Mouse (Mus musculus) liver, adult 2 months (tissue): ENCODE data around the gene Gm13697. TPM values are rescaled to one million over a fixed set of nuclear protein-coding genes. Genes with fewer than 3 reads are reported as not detected.
"Not testable (repeated sequence)": the region's sequence is repeated elsewhere in the genome, so short reads cannot be mapped to it uniquely, and the experiment has no call there.

Experiments used
- DNase-seq: peaks from one replicate; pipeline ENCODE4 v3.0.0-alpha.2; 2011; ENCODE audit warnings: low read depth, low spot score; ENCODE audit errors: extremely low read depth
- H3K27ac ChIP-seq: fragments of 200-500 bp; replicated peaks from 2 replicates; pipeline ENCODE4 v1.5.1; 2012; ENCODE audit warnings: low read depth, mild to moderate bottlenecking, control low read depth, inconsistent platforms, low read length; ENCODE audit not compliant: insufficient read depth
- H3K27me3 ChIP-seq: fragments of 200-500 bp; 2 replicates; pipeline ENCODE4 v1.6.1; 2012; ENCODE audit warnings: mild to moderate bottlenecking, moderate library complexity, low read length, inconsistent platforms; ENCODE audit not compliant: control insufficient read depth, insufficient read depth
- H3K36me3 ChIP-seq: fragments of 200-500 bp; 2 replicates; pipeline ENCODE4 v1.6.1; 2012; ENCODE audit warnings: low read length, inconsistent platforms; ENCODE audit not compliant: control insufficient read depth, insufficient read depth
- H3K4me1 ChIP-seq: fragments of 200-500 bp; 2 replicates; pipeline ENCODE4 v1.6.1; 2011; ENCODE audit warnings: low read length; ENCODE audit not compliant: control insufficient read depth, insufficient read depth
- H3K4me3 ChIP-seq: fragments of 200-500 bp; 2 replicates; pipeline ENCODE4 v1.5.1; 2011; ENCODE audit warnings: low read depth, mild to moderate bottlenecking, control low read depth, low read length, moderate library complexity; ENCODE audit not compliant: insufficient read depth
- H3K79me2 ChIP-seq: fragments of 200-500 bp; 2 replicates; pipeline ENCODE4 v1.6.1; 2012; ENCODE audit warnings: inconsistent platforms, mild to moderate bottlenecking, low read length, moderate library complexity; ENCODE audit not compliant: control insufficient read depth, insufficient read depth
- H3K9ac ChIP-seq: fragments of 200-500 bp; 2 replicates; pipeline ENCODE4 v1.6.1; 2012; ENCODE audit warnings: low read depth, mild to moderate bottlenecking, control low read depth, inconsistent platforms, low read length
- CTCF ChIP-seq: fragments of 200-500 bp; IDR thresholded peaks from 2 replicates; pipeline ENCODE4 v1.5.1; 2011; ENCODE audit warnings: low read depth, low read length, control low read depth
- POLR2A ChIP-seq: fragments of 200-500 bp; IDR thresholded peaks from 2 replicates; pipeline ENCODE4 v1.6.1; 2011; ENCODE audit warnings: low read length, control low read depth; ENCODE audit not compliant: insufficient read depth; ENCODE audit errors: extremely low read depth
- WGBS: fragments of 180-500 bp; shearing (Covaris S2); methylation state at CpG from one replicate; pipeline ENCODE4 v1.1.7; 2018; 5-methylcytosine and 5-hydroxymethylcytosine counted together
- polyA plus RNA-seq: library from polyadenylated mRNA; depleted of rRNA; stranded (reverse); fragments of >200 nt; gene quantifications from 2 replicates; pipeline ENCODE4 v1.2.3, GENCODE M21; 2012
- total RNA-seq: library from RNA; depleted of rRNA; stranded (reverse); fragments of >200 nt; gene quantifications from 2 replicates; pipeline ENCODE4 v1.2.3, GENCODE M21; 2014

Gene Gm13697
- total and polyA plus RNA-seq, 2 experiments, result not detected

- WGBS, result no CpG with 5 or more reads among the region's 6 CpGs
- not testable (repeated sequence) for H3K36me3 ChIP-seq
These were observed 5.7 kb downstream of the Gm13697 start, which contains the start of gene Gm13691 for GRCm38 (mm10) chr2:83990253-83990652. Gene Gm13691, plus strand, starts transcription at chr2:83990553.

DNA sequence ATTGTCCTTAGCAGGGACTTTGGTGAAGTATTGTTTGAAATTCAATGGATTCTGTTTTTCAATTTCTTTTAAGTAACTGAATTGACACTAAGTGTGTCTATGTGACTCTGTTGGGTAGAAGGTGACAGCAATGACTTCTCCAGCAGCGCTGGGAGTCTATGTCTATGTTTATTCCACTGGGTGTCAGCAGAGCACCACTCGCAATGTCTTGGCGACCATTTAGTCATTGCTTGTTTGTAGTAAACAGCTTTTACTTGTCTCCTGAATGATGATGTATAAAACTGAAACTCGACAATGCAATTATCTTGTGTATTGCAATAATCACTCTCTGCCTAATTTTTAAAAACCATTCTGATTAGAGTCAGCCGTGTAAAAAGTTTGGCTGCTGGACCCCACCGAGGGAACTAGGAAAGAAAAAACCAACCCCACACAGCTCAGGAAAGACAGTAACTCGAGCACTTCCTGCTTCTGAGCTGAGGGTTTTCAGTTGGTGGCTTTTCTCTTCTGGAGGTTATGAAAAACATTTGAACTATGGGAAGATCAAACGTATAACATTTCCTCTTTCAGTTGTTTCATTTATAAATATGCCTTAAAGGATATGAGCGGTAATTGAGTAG lies 9.2 kb downstream of the Gm13697 start:
- 58% methylated on average over 8 of the region's 9 CpGs for WGBS
- not testable (repeated sequence) for DNase-seq, H3K9ac ChIP-seq, H3K4me1 ChIP-seq, H3K36me3 ChIP-seq, H3K27ac ChIP-seq, H3K79me2 ChIP-seq, H3K27me3 ChIP-seq, H3K4me3 ChIP-seq

More at GRCm38 (mm10) chr2:83990253-83990652, 5.7 kb downstream of the Gm13697 start, which contains the start of gene Gm13691:
- H3K27ac ChIP-seq, H3K4me1 ChIP-seq, H3K79me2 ChIP-seq, H3K27me3 ChIP-seq, H3K9ac ChIP-seq, H3K4me3 ChIP-seq, DNase-seq: not testable (repeated sequence)

DNA sequence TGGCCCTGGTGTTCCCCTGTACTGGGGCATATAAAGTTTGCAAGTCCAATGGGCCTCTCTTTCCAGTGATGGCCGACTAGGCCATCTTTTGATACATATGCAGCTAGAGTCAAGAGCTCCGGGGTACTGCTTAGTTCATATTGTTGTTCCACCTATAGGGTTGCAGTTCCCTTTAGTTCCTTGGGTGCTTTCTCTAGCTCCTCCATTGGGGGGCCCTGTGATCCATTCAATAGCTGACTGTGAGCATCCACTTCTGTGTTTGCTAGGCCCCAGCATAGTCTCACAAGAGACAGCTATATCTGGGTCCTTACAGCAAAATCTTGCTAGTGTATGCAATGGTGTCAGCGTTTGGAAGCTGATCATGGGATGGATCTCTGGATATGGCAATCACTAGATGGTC lies 10.0 kb downstream of the Gm13697 start:
- not testable (repeated sequence) for DNase-seq, H3K4me3 ChIP-seq, H3K79me2 ChIP-seq, H3K36me3 ChIP-seq, H3K9ac ChIP-seq, H3K27me3 ChIP-seq, H3K4me1 ChIP-seq, H3K27ac ChIP-seq
- 92% methylated on average over 2 of the region's 3 CpGs for WGBS

- no peak overlapping the region for H3K9ac ChIP-seq
These were observed 24.4 kb downstream of the Gm13697 start for GRCm38 (mm10) chr2:84008913-84009312.

GRCm38 (mm10) chr2:84009818-84010217 lies 25.3 kb downstream of the Gm13697 start:
- Histone ChIP-seq H3K4me1 (no peaks in the 10 kb centered on the region), H3K9ac (no peak overlapping the region), H3K79me2 (no peaks in the 10 kb centered on the region), H3K36me3 (no peaks in the 10 kb centered on the region), H3K4me3 (no peak overlapping the region), H3K27me3 (no peaks in the 10 kb centered on the region), H3K27ac (no peak overlapping the region)
- TF ChIP-seq CTCF (no peak), POLR2A (no peak)
- DNase-seq, result no peak
- 57% methylated on average over 3 of the region's 3 CpGs for WGBS

More at GRCm38 (mm10) chr2:84008913-84009312, 24.4 kb downstream of the Gm13697 start:
- Histone ChIP-seq H3K4me1 (no peaks in the 10 kb centered on the region), H3K27ac (no peak overlapping the region), H3K4me3 (no peak overlapping the region), H3K79me2 (no peaks in the 10 kb centered on the region), H3K27me3 (no peaks in the 10 kb centered on the region), H3K36me3 (no peaks in the 10 kb centered on the region)
- 71% methylated on average over 1 of the region's 1 CpGs for WGBS
- DNase-seq, result no peak
- TF ChIP-seq CTCF (no peak), POLR2A (no peak)

- H3K9ac ChIP-seq, result no peak overlapping the region
- H3K4me1 ChIP-seq, result no peaks in the 10 kb centered on the region
- TF ChIP-seq POLR2A, result no peak
- TF ChIP-seq CTCF, result no peak
- H3K36me3 ChIP-seq, result no peaks in the 10 kb centered on the region
- no peaks in the 10 kb centered on the region for H3K27me3 ChIP-seq
- H3K79me2 ChIP-seq, result no peaks in the 10 kb centered on the region
- no peak for DNase-seq
- no peak overlapping the region for H3K27ac ChIP-seq
- H3K4me3 ChIP-seq, result no peak overlapping the region
- WGBS, result 72% methylated on average over 6 of the region's 6 CpGs
These were observed 30.0 kb downstream of the Gm13697 start for GRCm38 (mm10) chr2:84014572-84014971.

DNA sequence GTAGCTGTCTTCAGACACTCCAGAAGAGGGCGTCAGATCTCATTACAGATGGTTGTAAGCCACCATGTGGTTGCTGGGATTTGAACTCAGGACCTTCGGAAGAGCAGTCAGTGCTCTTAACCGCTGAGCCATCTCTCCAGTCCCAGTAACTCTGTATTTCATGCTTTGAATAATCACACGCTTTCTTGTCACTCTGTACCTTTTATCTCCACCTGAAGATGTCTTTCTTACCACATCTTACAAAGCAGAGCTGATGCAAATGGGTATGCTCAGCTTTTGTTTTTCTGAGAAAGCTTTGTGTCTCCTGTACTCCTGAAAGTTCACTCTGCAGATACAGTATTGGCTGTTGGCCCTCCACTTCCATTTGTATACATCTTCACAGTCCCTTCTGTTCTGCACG lies 31.7 kb downstream of the Gm13697 start:
- H3K27ac ChIP-seq, H3K79me2 ChIP-seq, H3K4me3 ChIP-seq, H3K4me1 ChIP-seq, H3K9ac ChIP-seq, H3K27me3 ChIP-seq, DNase-seq, H3K36me3 ChIP-seq: not testable (repeated sequence)
- 80% methylated on average over 5 of the region's 5 CpGs for WGBS
